Mouse (Mus musculus) intestine, embryonic 16.5 days (tissue): ENCODE measurements around the gene Vipas39. TPM values are rescaled to one million over a fixed set of nuclear protein-coding genes. Genes with fewer than 3 reads are reported as not detected.
"Not testable (repeated sequence)": the region's sequence is repeated elsewhere in the genome, so short reads cannot be mapped to it uniquely, and the experiment has no call there.

Experiments used
- ATAC-seq: fragments of 200-750 bp; cut with Nextera tagmentation; 2 replicates; pipeline ENCODE4 v1.8.0; 2017; ENCODE audit warnings: moderate TSS enrichment, moderate library complexity
- H3K27ac ChIP-seq: fragments of 300-500 bp; sonication (generic); 2 replicates; pipeline ENCODE4 v1.5.1; 2014; ENCODE audit warnings: mild to moderate bottlenecking, low read length
- H3K27me3 ChIP-seq: fragments of 300-500 bp; sonication (generic); replicated peaks from 2 replicates; pipeline ENCODE4 v1.6.1; 2014; ENCODE audit warnings: low read length, control low read depth, mixed read lengths; ENCODE audit not compliant: control insufficient read depth, insufficient read depth
- H3K36me3 ChIP-seq: fragments of 300-500 bp; sonication (generic); 2 replicates; pipeline ENCODE4 v1.6.1; 2014; ENCODE audit warnings: low read length, control low read depth; ENCODE audit not compliant: control insufficient read depth, insufficient read depth
- H3K4me1 ChIP-seq: fragments of 300-500 bp; sonication (generic); 2 replicates; pipeline ENCODE4 v1.6.1; 2014; ENCODE audit warnings: low read length, control low read depth, mixed read lengths; ENCODE audit not compliant: control insufficient read depth, insufficient read depth
- H3K4me2 ChIP-seq: fragments of 300-500 bp; sonication (generic); 2 replicates; pipeline ENCODE4 v1.6.1; 2014; ENCODE audit warnings: low read depth, low read length, control low read depth
- H3K4me3 ChIP-seq: fragments of 300-500 bp; sonication (generic); 2 replicates; pipeline ENCODE4 v1.5.1; 2014; ENCODE audit warnings: mild to moderate bottlenecking, low read length
- H3K9ac ChIP-seq: fragments of 300-500 bp; sonication (generic); 2 replicates; pipeline ENCODE4 v1.6.1; 2014; ENCODE audit warnings: low read depth, low read length
- H3K9me3 ChIP-seq: fragments of 300-500 bp; sonication (generic); 2 replicates; pipeline ENCODE4 v1.6.1; 2016; ENCODE audit warnings: low read length, control low read depth; ENCODE audit not compliant: control insufficient read depth
- WGBS: fragments of 180-500 bp; shearing (Covaris S2); extraction: QIAGEN DNeasy Blood & Tissue Kit; methylation state at CpG from one replicate; pipeline ENCODE4 v1.1.7; 2014; 5-methylcytosine and 5-hydroxymethylcytosine counted together
- polyA plus RNA-seq: library from polyadenylated mRNA; unstranded; fragments of >200 nt; fragmentation: Nextera tagmentation; extraction: Ambion mirVana; gene quantifications from 2 replicates; pipeline ENCODE4 v1.2.1, GENCODE M21; 2015

Gene Vipas39
- polyA plus RNA-seq, 1 experiment from 2014 or later = 42.4 TPM

DNA sequence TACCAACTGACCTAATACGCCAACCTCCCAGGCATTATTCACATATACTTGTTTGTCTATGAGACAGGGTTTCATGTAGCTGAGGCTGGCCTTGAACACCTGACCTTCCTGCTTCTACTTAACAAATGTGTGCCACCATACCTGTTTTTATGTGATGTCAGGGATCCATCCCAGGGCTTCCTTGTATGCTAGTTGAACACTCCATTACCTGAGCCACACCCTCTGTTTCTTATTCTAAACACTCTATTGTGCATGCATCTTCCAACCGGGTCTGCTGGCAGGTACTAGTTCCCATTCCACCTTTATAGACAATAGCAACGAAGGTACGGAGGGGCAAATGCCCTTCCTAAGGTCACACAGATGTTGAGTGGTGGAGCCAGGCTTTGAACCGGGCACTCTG lies 23.0 kb upstream of the Vipas39 start:
- no peaks in the 10 kb centered on the region for H3K36me3 ChIP-seq
- no peak overlapping the region for H3K9ac ChIP-seq
- no peak overlapping the region for H3K4me3 ChIP-seq
- H3K4me2 ChIP-seq = no peak overlapping the region
- H3K9me3 ChIP-seq = no peaks in the 10 kb centered on the region
- no peak for ATAC-seq
- no peak overlapping the region for H3K27ac ChIP-seq
- no peaks in the 10 kb centered on the region for H3K4me1 ChIP-seq
- no peaks in the 10 kb centered on the region for H3K27me3 ChIP-seq
- 90% methylated on average over 5 of the region's 5 CpGs for WGBS

DNA sequence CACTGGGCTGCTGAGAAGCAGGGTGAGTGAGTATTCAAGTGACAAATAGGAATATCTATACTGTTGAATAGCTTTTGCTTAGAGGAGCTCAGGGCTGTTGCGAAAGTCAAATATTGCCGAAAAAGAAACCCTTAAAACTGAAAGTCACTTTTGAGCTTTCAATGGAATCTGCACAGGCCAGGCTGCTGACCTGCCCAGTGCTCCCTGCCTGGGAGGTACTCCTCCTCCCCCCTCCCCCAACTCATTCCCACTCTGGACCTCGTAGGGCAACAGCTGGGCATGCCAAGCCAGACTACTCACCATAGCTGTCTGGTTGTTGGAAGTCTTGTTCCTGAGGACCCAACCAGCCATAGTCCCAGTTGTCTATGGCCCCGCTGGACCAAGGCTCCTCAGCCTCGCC lies 18.7 kb upstream of the Vipas39 start:
- Histone ChIP-seq H3K27ac (no peak overlapping the region), H3K4me2 (no peak overlapping the region), H3K27me3 (no peaks in the 10 kb centered on the region), H3K4me3 (no peak overlapping the region), H3K9me3 (no peaks in the 10 kb centered on the region), H3K4me1 (no peaks in the 10 kb centered on the region), H3K9ac (no peak overlapping the region), H3K36me3 (no peaks in the 10 kb centered on the region)
- WGBS = 80% methylated on average over 5 of the region's 5 CpGs
- no peak for ATAC-seq

DNA sequence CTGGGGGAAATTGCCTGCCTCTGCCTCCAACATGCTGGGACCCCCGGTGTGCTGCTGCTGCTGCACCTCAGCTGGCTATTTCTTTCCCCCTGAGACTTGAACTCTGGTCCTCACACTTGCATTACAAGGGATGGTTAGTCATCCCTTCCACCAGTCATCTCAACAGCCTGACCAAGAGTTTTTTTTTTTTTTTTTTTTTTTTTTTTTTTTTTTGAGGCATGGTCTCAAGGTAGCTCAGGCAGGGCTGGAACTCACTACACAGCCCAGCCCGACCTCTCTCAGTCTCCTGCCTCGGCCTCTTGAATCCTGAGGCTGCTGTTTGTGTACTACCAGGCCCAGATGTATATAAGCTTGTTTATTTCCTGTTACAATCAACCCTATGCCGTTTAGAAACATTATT lies 18.2 kb upstream of the Vipas39 start:
- Histone ChIP-seq H3K9me3 (no peaks in the 10 kb centered on the region), H3K27me3 (no peaks in the 10 kb centered on the region), H3K4me3 (no peak overlapping the region), H3K4me1 (no peaks in the 10 kb centered on the region), H3K9ac (no peak overlapping the region), H3K27ac (no peak overlapping the region), H3K36me3 (no peaks in the 10 kb centered on the region), H3K4me2 (no peak overlapping the region)
- WGBS = 70% methylated on average over 4 of the region's 4 CpGs
- no peak for ATAC-seq

DNA sequence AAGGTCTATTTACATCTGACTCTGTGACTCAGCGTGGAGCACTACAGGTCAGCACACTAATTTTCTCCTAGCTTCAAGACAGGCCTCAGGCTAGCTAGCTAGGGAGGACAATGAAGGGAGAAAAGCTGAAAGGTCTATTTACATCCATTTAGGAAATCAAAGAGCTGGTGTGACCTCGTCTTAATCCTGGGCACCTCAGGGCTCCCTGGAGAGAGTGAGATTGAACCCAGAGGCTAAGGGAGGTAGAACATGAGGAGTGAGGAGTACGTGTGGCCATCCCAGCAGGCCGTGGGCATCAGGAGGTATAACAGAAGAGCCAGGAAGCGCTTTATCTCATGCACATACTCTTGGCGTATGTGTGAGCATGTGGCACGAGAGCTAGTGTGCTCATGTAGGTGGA lies 17.6 kb upstream of the Vipas39 start:
- no peak overlapping the region for H3K4me2 ChIP-seq
- 80% methylated on average over 7 of the region's 7 CpGs for WGBS
- H3K4me3 ChIP-seq = no peak overlapping the region
- H3K9ac ChIP-seq = no peak overlapping the region
- no peaks in the 10 kb centered on the region for H3K9me3 ChIP-seq
- H3K4me1 ChIP-seq = peaks cover 4% of the 10 kb centered on the region
- H3K27me3 ChIP-seq = no peaks in the 10 kb centered on the region
- H3K27ac ChIP-seq = no peak overlapping the region
- no peak for ATAC-seq
- H3K36me3 ChIP-seq = no peaks in the 10 kb centered on the region

DNA sequence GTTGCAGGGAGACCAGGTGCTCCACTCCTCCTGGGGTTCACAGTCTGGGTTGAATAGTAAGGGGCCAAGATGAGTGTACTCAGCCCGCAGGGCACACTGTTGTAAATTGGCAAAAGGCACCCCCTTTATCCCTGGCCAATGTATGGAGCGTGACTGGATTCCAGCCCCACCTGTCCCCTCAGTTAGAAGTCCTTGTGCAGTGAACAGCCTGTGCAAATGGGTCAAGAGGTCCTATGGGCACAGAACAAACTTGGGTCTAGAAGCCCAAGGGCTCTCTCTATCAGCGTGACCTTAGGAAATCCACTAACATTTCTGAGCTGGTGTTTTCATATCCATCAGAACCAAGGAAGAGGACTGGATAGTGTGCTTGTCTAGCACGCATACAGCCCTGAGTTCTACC lies 16.7 kb upstream of the Vipas39 start:
- H3K4me1 ChIP-seq = peaks cover 12% of the 10 kb centered on the region
- no peak overlapping the region for H3K4me3 ChIP-seq
- no peak overlapping the region for H3K9ac ChIP-seq
- no peak overlapping the region for H3K4me2 ChIP-seq
- ATAC-seq = no peak
- H3K27me3 ChIP-seq = no peaks in the 10 kb centered on the region
- no peak overlapping the region for H3K27ac ChIP-seq
- no peaks in the 10 kb centered on the region for H3K9me3 ChIP-seq
- WGBS = 88% methylated on average over 4 of the region's 4 CpGs
- no peaks in the 10 kb centered on the region for H3K36me3 ChIP-seq

GRCm38 (mm10) chr12:87281766-87282165 lies 15.7 kb upstream of the Vipas39 start:
- 57% methylated on average over 1 of the region's 1 CpGs for WGBS
- no peaks in the 10 kb centered on the region for H3K36me3 ChIP-seq
- 0 out of 2 replicates have a peak, but pooled peaks have one; percentile 12 for ATAC-seq
- H3K27me3 ChIP-seq = no peaks in the 10 kb centered on the region
- no peak overlapping the region for H3K9ac ChIP-seq
- H3K4me1 ChIP-seq = peaks cover 12% of the 10 kb centered on the region
- H3K27ac ChIP-seq = no peak overlapping the region
- H3K4me2 ChIP-seq = no peak overlapping the region
- no peak overlapping the region for H3K4me3 ChIP-seq
- no peaks in the 10 kb centered on the region for H3K9me3 ChIP-seq

- WGBS = 47% methylated on average over 14 of the region's 14 CpGs
- peaks cover 3% of the 10 kb centered on the region; the same call in 1 of the 2 replicates for H3K36me3 ChIP-seq
- no peak overlapping the region for H3K9ac ChIP-seq
- no peaks in the 10 kb centered on the region for H3K9me3 ChIP-seq
- H3K27me3 ChIP-seq = no peaks in the 10 kb centered on the region
- H3K4me2 ChIP-seq = no peak overlapping the region
- no peak overlapping the region for H3K4me3 ChIP-seq
- H3K27ac ChIP-seq = no peak overlapping the region
- ATAC-seq = peak; percentile 13
- H3K4me1 ChIP-seq = peaks cover 12% of the 10 kb centered on the region
Observed at GRCm38 (mm10) chr12:87279879-87280278, 13.8 kb upstream of the Vipas39 start.

GRCm38 (mm10) chr12:87279350-87279749 lies 13.3 kb upstream of the Vipas39 start:
- H3K9ac ChIP-seq = no peak overlapping the region
- H3K4me3 ChIP-seq = no peak overlapping the region
- 46% methylated on average over 3 of the region's 3 CpGs for WGBS
- no peaks in the 10 kb centered on the region for H3K27me3 ChIP-seq
- no peak overlapping the region for H3K4me2 ChIP-seq
- ATAC-seq = peak; percentile 78
- peaks cover 4% of the 10 kb centered on the region for H3K36me3 ChIP-seq
- peaks cover 12% of the 10 kb centered on the region for H3K4me1 ChIP-seq
- no peaks in the 10 kb centered on the region for H3K9me3 ChIP-seq
- no peak overlapping the region for H3K27ac ChIP-seq

DNA sequence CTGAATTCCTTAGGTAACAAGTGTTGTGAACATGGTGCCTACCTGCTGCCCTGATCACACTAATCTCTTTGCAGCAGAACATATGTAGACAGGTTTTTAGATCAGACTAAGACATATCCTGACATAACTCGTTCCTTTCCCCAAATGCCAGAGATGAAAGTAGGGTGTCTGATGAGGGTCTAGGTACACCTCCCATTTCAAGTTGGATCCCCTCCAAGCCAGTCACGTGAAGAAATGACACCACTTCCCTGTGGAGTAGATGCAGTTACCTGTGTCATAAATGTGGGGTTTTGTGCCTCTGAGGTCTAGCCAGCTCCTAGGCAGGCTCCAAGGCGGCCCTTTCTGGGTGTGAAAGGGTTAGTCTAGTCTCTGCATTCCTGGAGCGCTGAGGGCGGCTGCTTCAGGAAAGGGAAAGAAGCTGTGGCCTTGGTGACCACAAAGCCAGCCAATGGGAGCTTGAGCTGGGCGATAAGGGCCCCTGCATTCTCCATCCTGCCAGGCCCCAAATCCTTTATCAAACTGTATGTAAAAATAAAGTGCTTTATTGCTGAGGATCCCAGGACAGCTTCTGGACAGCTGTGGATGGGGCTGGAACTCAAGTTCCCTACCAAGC lies 12.2 kb upstream of the Vipas39 start:
- Histone ChIP-seq H3K27me3 (no peaks in the 10 kb centered on the region), H3K4me1 (peaks cover 12% of the 10 kb centered on the region), H3K9ac (no peak overlapping the region), H3K27ac (peak overlapping the region; percentile 27; the same call in 1 of the 2 replicates), H3K36me3 (peaks cover 10% of the 10 kb centered on the region), H3K4me3 (no peak overlapping the region), H3K4me2 (no peak overlapping the region), H3K9me3 (no peaks in the 10 kb centered on the region)
- 13% methylated on average over 6 of the region's 6 CpGs for WGBS
- ATAC-seq = peak; percentile 66

DNA sequence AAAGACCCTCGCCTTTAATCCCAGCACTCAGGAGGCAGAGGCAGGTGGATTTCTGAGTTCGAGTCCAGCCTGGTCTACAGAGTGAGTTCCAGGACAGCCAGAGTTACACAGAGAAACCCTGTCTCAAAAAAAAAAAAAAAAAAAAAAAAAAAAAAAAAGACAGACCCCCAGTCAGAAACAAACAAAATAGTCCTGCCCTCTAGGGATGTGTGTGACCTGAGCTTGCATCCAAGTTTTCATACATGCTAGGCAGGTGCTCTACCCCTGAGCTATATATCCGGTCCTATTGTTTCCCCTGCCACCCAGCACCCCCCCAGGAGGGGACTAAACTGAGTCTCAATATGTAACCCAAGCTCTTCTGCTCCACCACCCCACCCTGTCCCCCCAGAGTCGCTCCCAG lies 11.2 kb upstream of the Vipas39 start:
- H3K27ac ChIP-seq, ATAC-seq, H3K4me2 ChIP-seq, H3K27me3 ChIP-seq, H3K4me3 ChIP-seq, H3K9ac ChIP-seq, H3K9me3 ChIP-seq: not testable (repeated sequence)
- H3K4me1 ChIP-seq = peaks cover 12% of the 10 kb centered on the region
- 85% methylated on average over 4 of the region's 4 CpGs for WGBS
- H3K36me3 ChIP-seq = peaks cover 19% of the 10 kb centered on the region
